Mouse (Mus musculus): ENCODE results near the gene Mapk8ip2. TPM values are rescaled to one million over a fixed set of nuclear protein-coding genes. Genes with fewer than 3 reads are reported as not detected.

Gene Mapk8ip2
- total and polyA plus RNA-seq, 2 experiments from 2014 or later: 67.8 to 108 TPM

- WGBS: 4% methylated on average over 24 of the region's 24 CpGs
These were observed 528 bp upstream of the Mapk8ip2 start for GRCm38 (mm10) chr15:89452906-89453864.

GRCm38 (mm10) chr15:89454857-89455256 is 1.1 kb downstream of the Mapk8ip2 start:
- no peaks in the 10 kb centered on the region for H3K27me3 ChIP-seq (ENCODE audit: insufficient read depth, low read length)
- H3K9ac ChIP-seq (replicated peaks; ENCODE audit: low read length): peak overlapping the region; percentile 80
- ATAC-seq (peak; percentile 25; the same call in 1 of the 2 replicates), DNase-seq (ENCODE audit: low spot score) (no peak)
- no peaks in the 10 kb centered on the region for H3K9me3 ChIP-seq (ENCODE audit: low read length)
- peak overlapping the region; percentile 90 for H3K27ac ChIP-seq
- 20% methylated on average over 4 of the region's 6 CpGs for WGBS
- H3K36me3 ChIP-seq (ENCODE audit: insufficient read depth, low read length): peaks cover 31% of the 10 kb centered on the region
- H3K4me1 ChIP-seq (ENCODE audit: insufficient read depth, low read length): peaks cover 9% of the 10 kb centered on the region
- peak overlapping the region; percentile 66 for H3K4me3 ChIP-seq (ENCODE audit: low read length)
- TF ChIP-seq CTCF (IDR thresholded peaks at IDR 0.05; ENCODE audit: low read depth): no peak
- peak overlapping the region; percentile 75 for H3K4me2 ChIP-seq (ENCODE audit: low read depth, low read length)

More at GRCm38 (mm10) chr15:89452906-89453864, 528 bp upstream of the Mapk8ip2 start:
- H3K9ac ChIP-seq (replicated peaks; ENCODE audit: low read length): peak overlapping the region; percentile 80
- peak overlapping the region; percentile 90 for H3K27ac ChIP-seq
- H3K4me2 ChIP-seq (ENCODE audit: low read depth, low read length): peak overlapping the region; percentile 75
- DNase-seq (ENCODE audit: low spot score) (peak; percentile 59), ATAC-seq (peak; percentile 77)
- H3K27me3 ChIP-seq (ENCODE audit: insufficient read depth, low read length): no peaks in the 10 kb centered on the region
- H3K9me3 ChIP-seq (ENCODE audit: low read length): no peaks in the 10 kb centered on the region
- peaks cover 9% of the 10 kb centered on the region for H3K4me1 ChIP-seq (ENCODE audit: insufficient read depth, low read length)
- H3K4me3 ChIP-seq (ENCODE audit: low read length): peak overlapping the region; percentile 66
- peaks cover 15% of the 10 kb centered on the region; the same call in 1 of the 2 replicates for H3K36me3 ChIP-seq (ENCODE audit: insufficient read depth, low read length)
- TF ChIP-seq CTCF (IDR thresholded peaks at IDR 0.05; ENCODE audit: low read depth): 0 out of 2 replicates have a peak, but pooled peaks have one; percentile 2

- H3K9ac ChIP-seq (replicated peaks; ENCODE audit: low read length): peak overlapping the region; percentile 80; the same call in 1 of the 2 replicates
- no peak overlapping the region for H3K27ac ChIP-seq
- H3K9me3 ChIP-seq (ENCODE audit: low read length): no peaks in the 10 kb centered on the region
- peak overlapping the region; percentile 75 for H3K4me2 ChIP-seq (ENCODE audit: low read depth, low read length)
- ATAC-seq (no peak), DNase-seq (ENCODE audit: low spot score) (no peak)
- peaks cover 36% of the 10 kb centered on the region for H3K36me3 ChIP-seq (ENCODE audit: insufficient read depth, low read length)
- peak overlapping the region; percentile 66 for H3K4me3 ChIP-seq (ENCODE audit: low read length)
- TF ChIP-seq CTCF (IDR thresholded peaks at IDR 0.05; ENCODE audit: low read depth): no peak
- H3K27me3 ChIP-seq (ENCODE audit: insufficient read depth, low read length): no peaks in the 10 kb centered on the region
- WGBS: 69% methylated on average over 6 of the region's 6 CpGs
- peaks cover 9% of the 10 kb centered on the region for H3K4me1 ChIP-seq (ENCODE audit: insufficient read depth, low read length)
These were observed 1.9 kb downstream of the Mapk8ip2 start for GRCm38 (mm10) chr15:89455642-89456041.

- no peak overlapping the region for H3K4me3 ChIP-seq (ENCODE audit: low read length)
- ATAC-seq: no peak
- H3K9ac ChIP-seq (replicated peaks; ENCODE audit: low read length): no peak overlapping the region
- no peak for TF ChIP-seq CTCF (IDR thresholded peaks at IDR 0.05; ENCODE audit: low read depth)
- no peaks in the 10 kb centered on the region for H3K27me3 ChIP-seq (ENCODE audit: insufficient read depth, low read length)
- no peak overlapping the region for H3K4me2 ChIP-seq (ENCODE audit: low read depth, low read length)
- H3K9me3 ChIP-seq (ENCODE audit: low read length): no peaks in the 10 kb centered on the region
- H3K4me1 ChIP-seq (ENCODE audit: insufficient read depth, low read length): peaks cover 9% of the 10 kb centered on the region
- WGBS: 94% methylated on average over 15 of the region's 15 CpGs
- peaks cover 51% of the 10 kb centered on the region for H3K36me3 ChIP-seq (ENCODE audit: insufficient read depth, low read length)
- DNase-seq (ENCODE audit: low spot score): no peak
- H3K27ac ChIP-seq: no peak overlapping the region
These were observed 5.2 kb downstream of the Mapk8ip2 start for GRCm38 (mm10) chr15:89458942-89459341.

- Histone ChIP-seq H3K27ac (no peak overlapping the region), H3K27me3 (ENCODE audit: insufficient read depth, low read length) (no peaks in the 10 kb centered on the region), H3K4me1 (ENCODE audit: insufficient read depth, low read length) (peaks cover 8% of the 10 kb centered on the region), H3K9me3 (ENCODE audit: low read length) (no peaks in the 10 kb centered on the region), H3K36me3 (ENCODE audit: insufficient read depth, low read length) (peaks cover 51% of the 10 kb centered on the region), H3K9ac (replicated peaks; ENCODE audit: low read length) (no peak overlapping the region), H3K4me2 (ENCODE audit: low read depth, low read length) (no peak overlapping the region), H3K4me3 (ENCODE audit: low read length) (no peak overlapping the region)
- ATAC-seq (no peak), DNase-seq (ENCODE audit: low spot score) (no peak)
- 95% methylated on average over 7 of the region's 7 CpGs for WGBS
- TF ChIP-seq CTCF (IDR thresholded peaks at IDR 0.05; ENCODE audit: low read depth): no peak
These were observed 6.1 kb downstream of the Mapk8ip2 start for GRCm38 (mm10) chr15:89459821-89460220.

- H3K9me3 ChIP-seq (ENCODE audit: low read length): no peaks in the 10 kb centered on the region
- peaks cover 4% of the 10 kb centered on the region for H3K4me1 ChIP-seq (ENCODE audit: insufficient read depth, low read length)
- no peak for TF ChIP-seq CTCF (IDR thresholded peaks at IDR 0.05; ENCODE audit: low read depth)
- DNase-seq (ENCODE audit: low spot score): no peak
- no peak overlapping the region for H3K9ac ChIP-seq (replicated peaks; ENCODE audit: low read length)
- 78% methylated on average over 10 of the region's 10 CpGs for WGBS
- ATAC-seq: no peak
- no peaks in the 10 kb centered on the region for H3K27me3 ChIP-seq (ENCODE audit: insufficient read depth, low read length)
- no peak overlapping the region for H3K4me2 ChIP-seq (ENCODE audit: low read depth, low read length)
- no peak overlapping the region for H3K4me3 ChIP-seq (ENCODE audit: low read length)
- peaks cover 51% of the 10 kb centered on the region for H3K36me3 ChIP-seq (ENCODE audit: insufficient read depth, low read length)
- H3K27ac ChIP-seq: no peak overlapping the region
These were observed 6.6 kb downstream of the Mapk8ip2 start for GRCm38 (mm10) chr15:89460298-89460697.
